Mouse (Mus musculus) forelimb bud, embryonic 11.5 days (tissue): ENCODE results near the gene Stat3.
A peak's percentile ranks its signal among the peaks of the same experiment; 100 is the strongest.

ENCODE experiments used
- DNase-seq: peaks from one replicate; pipeline ENCODE4 v3.0.0-alpha.2; 2012; ENCODE audit warnings: low read depth, low spot score

Gene Stat3

DNA sequence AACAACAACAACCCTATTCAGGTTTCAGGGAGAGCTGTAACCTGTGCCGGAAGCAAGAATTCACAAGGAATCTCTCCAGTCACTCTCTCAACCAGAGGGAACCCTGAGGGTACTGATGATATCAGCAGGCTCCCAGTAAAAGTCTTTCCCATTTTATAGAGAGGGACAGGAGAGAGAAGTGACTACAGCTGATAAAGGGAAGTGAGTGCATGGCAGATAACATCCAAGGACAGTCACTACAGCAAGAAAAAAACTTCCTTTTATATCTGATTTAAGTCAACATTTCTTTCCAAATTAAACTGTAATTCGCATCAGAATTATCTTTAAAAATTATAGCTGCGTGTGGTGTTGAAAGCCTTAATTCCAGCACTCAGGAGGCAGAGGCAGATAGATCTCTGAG is 12.0 kb downstream of the Stat3 start:
- no peak for DNase-seq

DNA sequence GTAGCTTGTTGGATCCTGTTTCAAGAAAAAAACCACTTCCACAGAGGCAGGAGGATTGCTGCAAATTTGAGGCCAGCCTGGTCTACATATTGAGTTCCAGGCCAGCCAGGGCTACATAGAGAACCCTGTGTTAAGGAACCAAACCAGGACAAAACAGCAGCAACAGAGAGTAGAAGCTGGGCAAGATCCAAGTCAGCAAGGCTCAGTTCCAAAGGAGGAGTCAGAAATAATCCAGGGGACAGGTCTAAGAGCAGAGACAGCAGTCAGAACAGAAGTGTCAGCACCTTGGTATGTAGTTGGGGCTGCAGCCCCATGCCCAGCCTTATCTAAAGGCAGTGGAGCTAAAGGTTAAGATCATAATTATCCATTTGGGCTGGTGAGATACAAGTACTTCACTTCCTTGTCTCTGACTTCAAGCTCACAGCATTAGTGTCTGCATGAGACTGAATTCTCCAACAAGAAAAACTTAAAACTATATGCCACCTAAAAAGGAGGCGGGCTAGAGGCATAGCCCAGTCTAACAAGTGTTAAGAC is 14.9 kb downstream of the Stat3 start:
- no peak for DNase-seq

- no peak for DNase-seq
Measured at GRCm38 (mm10) chr11:100920887-100921624, 18.3 kb downstream of the Stat3 start.

- no peak for DNase-seq
Measured at GRCm38 (mm10) chr11:100918007-100918406, 21.3 kb downstream of the Stat3 start.

- DNase-seq = no peak
Measured at GRCm38 (mm10) chr11:100916432-100916971, 22.8 kb downstream of the Stat3 start.

DNA sequence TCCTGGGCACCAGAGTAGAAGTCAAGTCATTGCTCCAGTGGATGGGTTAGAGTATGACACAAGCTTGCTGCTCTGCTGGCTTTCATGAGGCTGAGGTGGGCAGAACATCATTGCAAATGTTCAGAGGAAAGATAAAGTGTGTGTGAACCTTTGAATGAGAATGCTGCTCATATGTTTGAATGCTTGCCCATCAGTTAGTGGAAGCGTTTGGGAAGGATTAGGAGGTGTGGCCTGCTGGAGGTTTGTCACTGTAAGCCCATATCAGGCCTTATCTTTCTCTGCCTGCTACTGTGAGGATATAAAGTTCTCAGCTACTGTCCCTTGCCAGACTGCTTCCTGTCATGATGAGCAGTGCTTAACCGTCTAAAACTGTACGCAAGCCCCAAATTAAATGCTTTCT is 24.3 kb downstream of the Stat3 start:
- DNase-seq = no peak

- no peak for DNase-seq
Measured at GRCm38 (mm10) chr11:100914415-100914814, 24.9 kb downstream of the Stat3 start.

DNA sequence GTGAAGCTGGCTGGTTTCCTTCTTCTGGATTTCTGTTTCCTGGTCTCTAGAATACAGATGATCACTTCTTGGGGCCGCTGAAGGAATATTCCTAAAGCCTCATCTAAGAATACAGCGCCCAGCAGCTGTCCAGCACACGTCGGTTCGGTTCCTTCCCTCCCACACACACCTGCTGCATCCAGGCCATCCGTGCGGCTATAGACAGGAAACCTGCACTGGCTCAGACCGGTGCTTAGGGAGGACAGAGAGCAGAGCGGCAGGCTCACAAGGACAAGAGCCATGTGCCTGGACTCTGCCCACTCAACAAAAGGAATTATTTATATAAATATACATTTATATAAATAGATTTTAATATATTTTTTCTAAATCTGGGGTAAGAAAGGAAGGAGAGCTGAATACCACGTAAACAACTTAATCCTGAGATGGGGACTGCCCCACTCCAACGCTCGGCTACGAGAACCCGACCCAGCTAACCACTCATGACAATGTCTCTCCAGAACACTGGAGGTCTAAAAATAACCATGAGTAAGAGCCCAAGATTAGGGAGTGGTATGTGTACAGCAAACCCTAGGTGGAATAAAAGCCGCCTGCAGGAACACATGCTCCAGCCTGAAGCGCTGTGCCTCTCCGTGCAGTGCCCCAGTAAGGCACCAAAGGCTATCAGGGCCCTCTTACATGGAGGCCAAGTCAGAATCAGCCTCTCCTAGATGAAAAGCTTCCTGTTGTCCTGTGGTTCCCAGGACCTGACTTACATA is 26.8 kb downstream of the Stat3 start:
- DNase-seq = no peak

DNA sequence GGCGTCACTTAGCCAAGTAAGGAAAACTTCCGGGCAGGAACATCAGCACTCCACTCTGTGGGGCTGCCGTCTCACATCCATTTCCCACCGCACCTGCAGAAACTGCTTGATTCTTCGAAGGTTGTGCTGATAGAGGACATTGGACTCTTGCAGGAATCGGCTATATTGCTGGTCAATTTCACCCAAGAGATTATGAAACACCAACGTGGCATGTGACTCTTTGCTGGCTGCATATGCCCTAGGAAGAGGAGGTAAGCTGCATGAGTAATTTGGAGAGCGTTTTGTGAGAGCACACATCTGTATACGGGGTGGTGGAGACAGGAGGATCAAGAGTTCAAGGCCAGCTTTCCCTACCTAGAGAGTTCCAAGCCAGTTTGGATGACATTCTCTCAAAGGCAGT is 30.8 kb downstream of the Stat3 start:
- no peak for DNase-seq

DNA sequence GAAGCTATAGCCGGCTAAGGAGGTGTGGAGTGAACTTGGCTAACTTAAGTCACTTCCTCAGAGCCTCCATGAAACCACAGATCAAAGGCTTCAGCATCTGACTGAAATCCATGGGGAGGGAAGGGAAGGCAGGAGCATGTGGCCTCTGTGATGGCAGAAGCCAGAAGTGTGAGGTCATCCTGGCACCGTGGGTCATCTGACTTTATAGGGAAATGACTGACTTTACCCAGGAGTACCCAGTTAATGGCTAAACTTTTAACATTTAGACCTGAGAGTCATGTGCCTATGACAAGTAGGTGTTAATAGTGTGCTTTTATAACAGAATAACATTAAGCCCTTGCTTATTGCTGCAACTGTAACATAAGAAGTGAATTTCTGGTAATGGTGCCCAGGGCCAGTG is 31.2 kb downstream of the Stat3 start:
- DNase-seq = no peak

GRCm38 (mm10) chr11:100906885-100907284 is 32.5 kb downstream of the Stat3 start:
- DNase-seq = no peak

DNA sequence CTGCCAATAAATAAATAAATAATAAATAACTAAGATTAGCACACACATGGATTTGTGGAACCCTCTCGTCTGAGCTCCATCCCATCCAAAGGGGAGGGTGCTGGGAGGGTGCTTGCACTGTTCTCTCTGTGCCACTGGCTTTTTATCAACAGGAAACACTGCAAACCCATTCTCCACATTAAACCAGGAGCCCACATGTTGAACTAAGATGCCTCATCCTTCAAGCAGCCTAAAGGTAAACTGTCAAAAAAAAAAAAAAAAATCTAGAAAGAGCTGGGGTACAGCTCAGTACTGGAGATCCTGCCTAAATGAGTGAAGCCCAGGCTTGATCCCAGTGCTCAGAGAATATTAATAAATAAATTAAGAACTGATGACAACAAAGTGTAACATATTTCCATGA is 33.4 kb downstream of the Stat3 start:
- DNase-seq = no peak

- no peak for DNase-seq
Measured at GRCm38 (mm10) chr11:100904580-100905351, 34.6 kb downstream of the Stat3 start.

DNA sequence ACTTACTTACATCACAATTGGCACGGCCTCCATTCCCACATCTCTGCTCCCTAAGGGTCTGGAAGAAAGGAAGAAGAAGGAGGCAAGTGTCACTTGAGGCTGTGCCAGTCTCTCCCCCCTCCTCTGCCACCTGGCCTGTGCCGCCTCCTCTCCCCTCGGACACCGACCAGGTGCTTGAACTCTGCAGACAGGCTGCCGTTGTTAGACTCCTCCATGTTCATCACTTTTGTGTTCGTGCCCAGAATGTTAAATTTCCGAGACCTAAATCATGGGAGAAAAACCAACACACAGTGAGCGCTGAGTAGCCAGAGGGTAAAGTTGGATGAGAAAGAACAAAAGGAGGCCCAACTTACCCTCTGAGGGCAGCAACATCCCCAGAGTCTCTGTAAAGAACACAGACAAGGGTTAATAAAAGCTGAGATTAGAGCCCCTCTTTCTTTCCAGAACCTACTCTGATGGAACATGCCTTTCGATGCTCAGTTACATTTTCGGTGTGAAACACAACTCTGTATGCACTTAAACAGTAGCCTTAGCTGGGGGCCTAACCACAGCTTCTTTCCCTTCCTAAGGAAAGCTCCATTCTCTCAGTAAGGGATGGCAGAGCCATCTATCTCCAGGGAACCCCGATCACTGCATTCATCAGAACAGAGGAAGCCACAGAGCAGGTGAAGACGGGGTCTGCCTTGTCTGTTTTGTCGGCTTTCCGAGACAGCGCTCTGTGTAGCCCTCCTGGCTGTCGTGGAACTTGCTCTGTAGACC is 40.7 kb downstream of the Stat3 start:
- no peak for DNase-seq

DNA sequence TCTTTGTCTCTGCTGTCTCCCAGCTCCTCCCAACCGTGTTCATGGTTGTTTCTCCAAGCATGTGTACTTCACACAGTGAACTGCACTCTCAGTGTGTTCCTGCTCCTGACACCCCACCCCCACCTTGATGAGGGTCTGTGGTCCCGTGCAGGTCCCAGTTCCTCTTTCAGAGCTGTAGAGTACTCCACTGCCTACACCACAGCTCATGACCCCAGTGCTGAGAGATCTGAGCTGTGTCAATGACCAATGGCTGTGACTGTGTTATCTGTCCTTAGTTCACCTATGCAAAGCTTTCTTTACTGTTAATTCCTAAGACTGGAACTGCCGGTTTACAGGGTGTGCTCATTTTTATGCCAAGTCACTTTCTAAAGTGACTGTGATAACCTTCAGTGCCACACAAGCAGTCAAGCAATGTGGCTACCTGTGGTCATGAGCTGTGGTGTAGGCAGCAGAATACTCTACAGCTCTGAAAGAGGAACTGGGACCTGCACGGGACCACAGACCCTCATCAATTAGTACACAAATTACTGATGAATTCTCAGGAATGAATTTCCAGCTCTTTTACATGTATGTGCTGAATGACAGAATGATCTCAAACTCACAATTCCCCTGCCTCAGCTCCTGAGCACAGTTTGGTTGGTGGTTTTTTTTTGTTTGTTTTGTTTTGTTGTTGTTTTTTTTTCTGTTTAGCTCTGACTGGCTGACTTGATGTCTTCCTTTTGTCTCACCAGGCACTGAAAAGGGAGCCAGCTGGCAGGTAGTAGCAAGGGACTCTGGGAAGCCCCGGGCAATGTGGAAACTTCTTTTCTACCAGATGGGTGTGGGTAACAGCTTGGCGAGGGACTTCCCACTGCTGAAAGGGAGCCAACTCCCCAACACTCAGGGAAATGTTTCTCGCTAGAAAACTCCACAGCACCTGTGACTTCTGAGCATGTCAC is 41.8 kb downstream of the Stat3 start:
- no peak for DNase-seq

GRCm38 (mm10) chr11:100896078-100896477 is 43.3 kb downstream of the Stat3 start:
- no peak for DNase-seq

DNA sequence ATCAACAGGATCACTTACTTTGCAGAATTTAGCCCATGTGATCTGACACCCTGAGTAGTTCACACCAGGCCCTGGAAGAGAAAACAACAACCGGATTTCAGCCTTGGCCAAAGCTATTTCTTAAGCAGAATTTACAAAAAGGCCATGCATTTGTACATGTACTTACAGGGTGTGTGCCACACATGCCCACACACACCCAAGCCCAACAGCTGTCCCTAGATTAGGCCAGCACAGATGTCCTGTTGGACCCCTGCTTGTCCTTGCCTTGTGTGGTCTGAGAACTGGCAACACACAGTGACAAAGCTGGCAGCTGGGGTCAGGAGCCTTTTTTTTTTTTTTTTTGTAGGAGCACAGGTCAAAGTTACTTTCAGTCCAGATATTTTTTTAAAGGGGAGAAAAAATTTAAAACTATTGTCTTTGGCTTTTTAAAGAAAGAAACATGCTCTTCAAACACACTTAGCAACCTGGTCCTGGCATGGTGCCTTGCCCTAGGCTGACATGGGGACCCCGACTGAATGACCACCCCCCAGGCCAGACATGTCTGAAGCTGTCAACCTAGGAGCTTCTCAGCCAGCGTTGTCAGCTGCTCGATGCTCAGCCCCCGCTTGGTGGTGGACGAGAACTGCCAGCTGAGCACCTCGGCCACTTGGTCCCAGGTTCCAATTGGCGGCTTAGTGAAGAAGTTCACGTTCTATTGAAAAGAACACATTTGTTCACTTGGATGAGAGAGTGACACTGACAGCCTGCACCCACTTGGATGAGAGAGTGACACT is 45.0 kb downstream of the Stat3 start:
- no peak for DNase-seq

DNA sequence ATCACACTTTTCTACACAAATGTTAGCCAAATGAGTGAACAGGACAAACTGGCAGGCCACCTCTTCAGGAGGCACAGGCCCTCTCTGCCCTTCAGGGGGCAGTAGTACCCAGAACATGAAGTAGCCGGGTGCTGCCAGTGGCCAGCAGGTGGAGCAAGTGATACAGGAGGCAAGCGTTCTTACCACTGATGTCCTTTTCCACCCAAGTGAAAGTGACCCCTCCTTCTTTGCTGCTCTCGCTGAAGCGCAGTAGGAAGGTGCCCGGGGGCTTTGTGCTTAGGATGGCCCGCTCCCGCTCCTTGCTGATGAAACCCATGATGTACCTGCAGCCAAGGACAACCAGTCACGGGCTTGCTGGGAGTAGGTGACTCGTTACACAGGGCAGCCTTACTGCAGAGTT is 45.9 kb downstream of the Stat3 start:
- DNase-seq = peak; percentile 90

GRCm38 (mm10) chr11:100892435-100892834 is 46.9 kb downstream of the Stat3 start:
- DNase-seq = no peak
